Mouse (Mus musculus) midbrain, postnatal 0 days (tissue): Measurements from ENCODE around the gene Gm8251. TPM values are rescaled to one million over a fixed set of nuclear protein-coding genes. Genes with fewer than 3 reads are reported as not detected.

Experiments
- ATAC-seq: fragments of 200-750 bp; cut with Nextera tagmentation; 2 replicates; pipeline ENCODE4 v1.8.0; 2017; ENCODE audit warnings: moderate number of reproducible peaks, mild to moderate bottlenecking, moderate TSS enrichment, moderate library complexity; ENCODE audit not compliant: low FRiP score
- DNase-seq: peaks from one replicate; pipeline ENCODE4 v3.0.0-alpha.2; 2015; ENCODE audit warnings: low spot score
- H3K27ac ChIP-seq: fragments of 300-500 bp; sonication (generic); 2 replicates; pipeline ENCODE4 v1.5.1; 2014; ENCODE audit warnings: low read depth, mild to moderate bottlenecking, low read length, mixed read lengths
- H3K27me3 ChIP-seq: fragments of 300-500 bp; sonication (generic); 2 replicates; pipeline ENCODE4 v1.6.1; 2014; ENCODE audit warnings: low read length, control low read depth, mixed read lengths; ENCODE audit not compliant: insufficient read depth
- H3K36me3 ChIP-seq: fragments of 300-500 bp; sonication (generic); 2 replicates; pipeline ENCODE4 v1.6.1; 2014; ENCODE audit warnings: low read length, control low read depth, mixed read lengths; ENCODE audit not compliant: insufficient read depth
- H3K4me1 ChIP-seq: fragments of 300-500 bp; sonication (generic); 2 replicates; pipeline ENCODE4 v1.6.1; 2014; ENCODE audit warnings: mild to moderate bottlenecking, control low read depth, antibody characterized with exemption, low read length, mixed read lengths; ENCODE audit not compliant: insufficient read depth
- H3K4me2 ChIP-seq: fragments of 300-500 bp; sonication (generic); 2 replicates; pipeline ENCODE4 v1.6.1; 2014; ENCODE audit warnings: low read depth, mild to moderate bottlenecking, low read length, mixed read lengths; ENCODE audit not compliant: poor library complexity, severe bottlenecking
- H3K4me3 ChIP-seq: fragments of 300-500 bp; sonication (generic); 2 replicates; pipeline ENCODE4 v1.5.1; 2014; ENCODE audit warnings: low read depth, mild to moderate bottlenecking, low read length, moderate library complexity
- H3K9ac ChIP-seq: fragments of 300-500 bp; sonication (generic); replicated peaks from 2 replicates; pipeline ENCODE4 v1.6.1; 2014; ENCODE audit warnings: mild to moderate bottlenecking, low read length, moderate library complexity, mixed read lengths; ENCODE audit not compliant: poor library complexity, severe bottlenecking
- H3K9me3 ChIP-seq: fragments of 300-500 bp; sonication (generic); 2 replicates; pipeline ENCODE4 v1.6.1; 2016; ENCODE audit warnings: low read length, control low read depth
- CTCF ChIP-seq: IDR thresholded peaks from 2 replicates; pipeline ENCODE4 v1.5.1; 2016; ENCODE audit warnings: antibody characterized with exemption, mild to moderate bottlenecking
- WGBS: fragments of 180-500 bp; shearing (Covaris S2); extraction: QIAGEN DNeasy Blood & Tissue Kit; methylation state at CpG from one replicate; pipeline ENCODE4 v1.1.7; 2014; 5-methylcytosine and 5-hydroxymethylcytosine counted together
- polyA plus RNA-seq: library from polyadenylated mRNA; unstranded; fragments of >200 nt; fragmentation: Nextera tagmentation; extraction: Ambion mirVana; gene quantifications from 2 replicates; pipeline ENCODE4 v1.2.1, GENCODE M21; 2015
- total RNA-seq: library from RNA; depleted of rRNA; stranded (reverse); fragments of >200 nt; gene quantifications from 2 replicates; pipeline ENCODE4 v1.2.3, GENCODE M21; 2014; rRNA removed

Gene Gm8251
- total and polyA plus RNA-seq, 2 experiments from 2014 or later: 0.05 TPM; not detected in 1

- no peak overlapping the region for H3K9ac ChIP-seq
- TF ChIP-seq CTCF: no peak
- no peak for ATAC-seq
- no peak overlapping the region for H3K4me2 ChIP-seq
- no peaks in the 10 kb centered on the region for H3K36me3 ChIP-seq
- no peak overlapping the region for H3K27ac ChIP-seq
- no peaks in the 10 kb centered on the region for H3K4me1 ChIP-seq
- WGBS: 71% methylated on average over 2 of the region's 2 CpGs
- H3K27me3 ChIP-seq: no peaks in the 10 kb centered on the region
- no peaks in the 10 kb centered on the region for H3K9me3 ChIP-seq
- H3K4me3 ChIP-seq: no peak overlapping the region
- no peak for DNase-seq
Measured at GRCm38 (mm10) chr1:44032213-44032612, 29.5 kb downstream of the Gm8251 start.

- Histone ChIP-seq H3K9ac (no peak overlapping the region), H3K4me1 (no peaks in the 10 kb centered on the region), H3K4me3 (no peak overlapping the region), H3K9me3 (no peaks in the 10 kb centered on the region), H3K4me2 (no peak overlapping the region), H3K36me3 (no peaks in the 10 kb centered on the region), H3K27ac (no peak overlapping the region), H3K27me3 (no peaks in the 10 kb centered on the region)
- DNase-seq (no peak), ATAC-seq (no peak)
- no peak for TF ChIP-seq CTCF
- WGBS: 52% methylated on average over 1 of the region's 1 CpGs
Measured at GRCm38 (mm10) chr1:44027651-44028050, 34.1 kb downstream of the Gm8251 start.

GRCm38 (mm10) chr1:44022656-44023055 lies 39.1 kb downstream of the Gm8251 start:
- Histone ChIP-seq H3K9me3 (no peaks in the 10 kb centered on the region), H3K27me3 (no peaks in the 10 kb centered on the region), H3K36me3 (no peaks in the 10 kb centered on the region), H3K9ac (no peak overlapping the region), H3K4me3 (no peak overlapping the region), H3K27ac (no peak overlapping the region), H3K4me1 (no peaks in the 10 kb centered on the region), H3K4me2 (no peak overlapping the region)
- DNase-seq (no peak), ATAC-seq (no peak)
- 92% methylated on average over 1 of the region's 1 CpGs for WGBS
- TF ChIP-seq CTCF: no peak

DNA sequence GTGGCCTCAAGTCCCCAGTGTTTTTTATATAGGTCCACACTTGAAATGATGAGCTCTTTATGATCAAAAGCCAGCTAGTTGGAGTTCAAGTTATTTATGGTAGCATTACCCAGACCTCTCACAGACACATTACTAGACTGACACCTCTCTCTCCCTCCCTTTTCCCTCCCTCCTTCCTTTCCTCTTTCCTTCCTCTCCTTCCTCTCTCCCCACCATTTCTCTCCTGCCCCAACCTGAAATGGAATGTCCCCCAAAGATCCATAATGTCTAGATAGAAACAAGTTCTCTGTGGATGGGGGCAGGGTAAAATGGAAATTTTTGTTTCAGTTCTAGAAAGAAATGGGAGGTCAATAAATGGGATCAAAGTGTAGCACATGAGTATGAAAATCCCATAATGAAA lies 41.8 kb downstream of the Gm8251 start, which contains the start of gene Mettl21c:
Mettl21c (minus strand) TSS at position 101 of the 400 bp plus-strand sequence.
- H3K9me3 ChIP-seq: no peaks in the 10 kb centered on the region
- H3K9ac ChIP-seq: no peak within 1 kb of the TSS
- no peak within 1 kb of the TSS for H3K4me3 ChIP-seq
- no peak within 1 kb of the TSS for H3K27ac ChIP-seq
- TF ChIP-seq CTCF: no peak
- ATAC-seq (no peak), DNase-seq (no peak)
- no peak within 1 kb of the TSS for H3K4me2 ChIP-seq
- H3K4me1 ChIP-seq: no peaks in the 10 kb centered on the region
- H3K27me3 ChIP-seq: no peaks in the 10 kb centered on the region
- H3K36me3 ChIP-seq: no peaks in the 10 kb centered on the region

- Histone ChIP-seq H3K4me3 (no peak overlapping the region), H3K27ac (no peak overlapping the region), H3K4me2 (no peak overlapping the region), H3K4me1 (no peaks in the 10 kb centered on the region), H3K36me3 (no peaks in the 10 kb centered on the region), H3K9ac (no peak overlapping the region), H3K27me3 (no peaks in the 10 kb centered on the region), H3K9me3 (no peaks in the 10 kb centered on the region)
- DNase-seq (no peak), ATAC-seq (no peak)
- WGBS: 94% methylated on average over 2 of the region's 2 CpGs
- no peak for TF ChIP-seq CTCF
Measured at GRCm38 (mm10) chr1:44015556-44015955, 46.2 kb downstream of the Gm8251 start.

Other genes with a start within 250 kb of the Gm8251 start
- 16.8 and 27.8 TPM in 2 replicates for gene Uxs1, start 234.1 kb downstream of the Gm8251 start, total RNA-seq
- gene Uxs1, start 234.1 kb downstream of the Gm8251 start, polyA plus RNA-seq: 19.6 and 20.1 TPM in 2 replicates
- gene Tpp2, start 128.3 kb downstream of the Gm8251 start, total RNA-seq: 33.2 and 38.7 TPM in 2 replicates
- gene Tpp2, start 128.3 kb downstream of the Gm8251 start, polyA plus RNA-seq: 43.4 and 46.7 TPM in 2 replicates
- 0.88 and 2.7 TPM in 2 replicates for gene Mettl21c, start 41.9 kb downstream of the Gm8251 start, total RNA-seq
- gene Mettl21c, start 41.9 kb downstream of the Gm8251 start, polyA plus RNA-seq: 2.9 and 3.4 TPM in 2 replicates
- 8.4 and 16.8 TPM in 2 replicates for gene Tex30, start 40.5 kb upstream of the Gm8251 start, total RNA-seq
- gene Tex30, start 40.5 kb upstream of the Gm8251 start, polyA plus RNA-seq: 30.4 and 37.2 TPM in 2 replicates
- gene Kdelc1, start 56.9 kb upstream of the Gm8251 start, total RNA-seq: 9.9 and 15.2 TPM in 2 replicates
- gene Kdelc1, start 56.9 kb upstream of the Gm8251 start, polyA plus RNA-seq: 15.5 and 16.7 TPM in 2 replicates
- 43.9 and 49.8 TPM in 2 replicates for gene Bivm, start 57.0 kb upstream of the Gm8251 start, total RNA-seq
- 22.2 and 23.1 TPM in 2 replicates for gene Bivm, start 57.0 kb upstream of the Gm8251 start, polyA plus RNA-seq
- 14.9 and 24.3 TPM in 2 replicates for gene Ercc5, start 85.8 kb upstream of the Gm8251 start, total RNA-seq
- 18.8 and 23.6 TPM in 2 replicates for gene Ercc5, start 85.8 kb upstream of the Gm8251 start, polyA plus RNA-seq
- not detected in 2 replicates for gene Mettl21e, start 157.0 kb upstream of the Gm8251 start, total RNA-seq
- not detected in 2 replicates for gene Mettl21e, start 157.0 kb upstream of the Gm8251 start, polyA plus RNA-seq